9 mouse cellular contexts compared by ENCODE assay signal in the genomic region with DNA sequence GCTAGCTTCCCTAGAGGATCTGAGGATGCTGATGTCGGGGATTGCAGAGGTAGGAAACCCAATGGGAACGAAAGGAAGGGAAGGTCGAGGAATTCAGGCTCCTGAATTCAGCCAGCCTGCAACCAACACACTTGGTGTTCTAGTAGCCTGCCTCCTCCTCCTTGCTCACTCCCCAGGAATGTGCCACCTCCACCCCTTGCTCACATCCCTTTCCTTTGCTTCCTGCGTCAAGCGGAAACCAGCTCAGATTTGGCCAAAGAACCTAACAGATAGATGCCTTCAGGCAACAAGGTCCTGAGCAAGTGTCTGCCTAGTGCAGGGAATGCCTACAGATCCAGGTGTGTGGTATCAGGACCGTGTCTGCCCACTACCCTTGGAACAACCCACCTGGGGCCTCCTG. TPM values are rescaled to one million over a fixed set of nuclear protein-coding genes. Genes with fewer than 3 reads are reported as not detected.
DNase-seq lines count a peak whose midpoint lies in the region; ATAC-seq and TF ChIP-seq lines count a peak whose summit lies in the region.
"Had no signal": no experiment of that assay in that cellular context is flagged by ENCODE, and none has a peak within 500 bp of the region (broad histone marks: within the 10 kb centered on the region; RNA-seq: fewer than 3 reads in every experiment).

No protein-coding gene starts in this region.

- no peaks in the 10 kb centered on the region for H3K9me3 ChIP-seq in forebrain, embryonic 14.5 days (replicated peaks; ENCODE audit: control insufficient read depth, low read length)
- no peaks in the 10 kb centered on the region for H3K9me3 ChIP-seq in midbrain, embryonic 16.5 days (replicated peaks; ENCODE audit: control insufficient read depth, low read length, poor library complexity, severe bottlenecking)

- no peak overlapping the region for H3K9ac ChIP-seq in forebrain, embryonic 14.5 days (ENCODE audit: low read length)
- no peak overlapping the region for H3K9ac ChIP-seq in midbrain, embryonic 16.5 days (ENCODE audit: low read depth, low read length)

- ATAC-seq in forebrain, embryonic 14.5 days: no peak
- no peak for ATAC-seq in midbrain, embryonic 16.5 days
- no peak for ATAC-seq in frontal cortex, adult (ENCODE audit: low TSS enrichment)

- H3K4me3 ChIP-seq in kidney, adult 2 months (ENCODE audit: insufficient read depth, low read depth, low read length): no peak overlapping the region
- no peak overlapping the region for H3K4me3 ChIP-seq in forebrain, embryonic 14.5 days (ENCODE audit: low read depth, low read length)
- H3K4me3 ChIP-seq in midbrain, embryonic 16.5 days (ENCODE audit: low read depth, low read length): no peak overlapping the region

- peak; percentile 71 for DNase-seq in kidney, adult 2 months
- no peak for DNase-seq in kidney, adult 11 months
- no peak for DNase-seq in forebrain, embryonic 14.5 days (ENCODE audit: low spot score)
- DNase-seq in kidney, postnatal 25 days: peak; percentile 50 to 71
- DNase-seq in urinary bladder, adult 2 months (ENCODE audit: low spot score): no peak
- no peak for DNase-seq in embryo, embryonic 10.5 days (ENCODE audit: low spot score)

- H3K4me1 ChIP-seq in kidney, adult 2 months (ENCODE audit: control insufficient read depth, insufficient read depth, low read length): peaks cover 32% of the 10 kb centered on the region
- peaks cover 41% of the 10 kb centered on the region for H3K4me1 ChIP-seq in forebrain, embryonic 14.5 days (ENCODE audit: control insufficient read depth, insufficient read depth, low read length)
- H3K4me1 ChIP-seq in midbrain, embryonic 16.5 days (ENCODE audit: control insufficient read depth, insufficient read depth, low read length): peaks cover 23% of the 10 kb centered on the region

- H3K36me3 ChIP-seq in kidney, adult 2 months (ENCODE audit: control insufficient read depth, insufficient read depth, low read length): no peaks in the 10 kb centered on the region
- H3K36me3 ChIP-seq in forebrain, embryonic 14.5 days (ENCODE audit: control insufficient read depth, insufficient read depth, low read length): no peaks in the 10 kb centered on the region
- no peaks in the 10 kb centered on the region for H3K36me3 ChIP-seq in midbrain, embryonic 16.5 days (ENCODE audit: control insufficient read depth, insufficient read depth, low read length)

- H3K27me3 ChIP-seq in kidney, adult 2 months (replicated peaks; ENCODE audit: control insufficient read depth, insufficient read depth, low read length): no peaks in the 10 kb centered on the region
- H3K27me3 ChIP-seq in forebrain, embryonic 14.5 days (replicated peaks; ENCODE audit: control insufficient read depth, insufficient read depth, low read length): no peaks in the 10 kb centered on the region
- no peaks in the 10 kb centered on the region; the same call in 1 of the 2 replicates for H3K27me3 ChIP-seq in midbrain, embryonic 16.5 days (ENCODE audit: control insufficient read depth, insufficient read depth, low read depth, low read length)

- TF ChIP-seq POLR2A in kidney, adult 2 months (IDR thresholded peaks at IDR 0.05; ENCODE audit: low read depth, low read length): no peak

- no peak for TF ChIP-seq CTCF in kidney, adult 2 months (conservative IDR thresholded peaks at IDR 0.05; ENCODE audit: insufficient read depth, insufficient read length, low read depth, low read length)

- H3K27ac ChIP-seq in kidney, adult 2 months (ENCODE audit: insufficient read depth, low read depth, low read length): peak overlapping the region; percentile 78; the same call in 1 of the 2 replicates
- H3K27ac ChIP-seq in forebrain, embryonic 14.5 days (ENCODE audit: low read depth, low read length): peak overlapping the region; percentile 75; the same call in 1 of the 2 replicates
- peak overlapping the region; percentile 83 for H3K27ac ChIP-seq in midbrain, embryonic 16.5 days (ENCODE audit: low read length)

- WGBS in kidney, adult 2 months: 58% methylated on average over 6 of the region's 6 CpGs
- 72% methylated on average over 6 of the region's 6 CpGs for WGBS in forebrain, embryonic 14.5 days
- 71% methylated on average over 6 of the region's 6 CpGs for WGBS in midbrain, embryonic 16.5 days

- peak overlapping the region; percentile 29 for H3K4me2 ChIP-seq in forebrain, embryonic 14.5 days (ENCODE audit: low read length)
- peak overlapping the region; percentile 10 for H3K4me2 ChIP-seq in midbrain, embryonic 16.5 days (ENCODE audit: low read length)

RNA-seq across cellular contexts. Expression of gene Nrarp, which starts 4.0 kb away (rescaled TPM):
- polyA plus RNA-seq in kidney, adult 2 months (2012; rRNA removed): 5.7 and 7.8 TPM in 2 replicates
- polyA plus RNA-seq in forebrain, embryonic 14.5 days (2014; fragmentation: Nextera tagmentation; extraction: Ambion mirVana): 18.6 and 22.1 TPM in 2 replicates
- 13.1 and 15.0 TPM in 2 replicates for polyA plus RNA-seq in midbrain, embryonic 16.5 days (2015; fragmentation: Nextera tagmentation; extraction: Ambion mirVana)
- 50.1 and 60.0 TPM in 2 replicates for polyA plus RNA-seq in urinary bladder, adult 2 months (2012; rRNA removed)

RNA-seq across cellular contexts. Expression of gene Tor4a, which starts 20.1 kb away (rescaled TPM):
- 21.8 and 26.9 TPM in 2 replicates for polyA plus RNA-seq in kidney, adult 2 months (2012; rRNA removed)
- polyA plus RNA-seq in forebrain, embryonic 14.5 days (2014; fragmentation: Nextera tagmentation; extraction: Ambion mirVana): 0.97 and 1.9 TPM in 2 replicates
- 1.2 and 1.4 TPM in 2 replicates for polyA plus RNA-seq in midbrain, embryonic 16.5 days (2015; fragmentation: Nextera tagmentation; extraction: Ambion mirVana)
- 22.6 and 25.3 TPM in 2 replicates for polyA plus RNA-seq in urinary bladder, adult 2 months (2012; rRNA removed)

RNA-seq across cellular contexts. Expression of gene Nelfb, which starts 34.7 kb away (rescaled TPM):
- polyA plus RNA-seq in kidney, adult 2 months (2012; rRNA removed): 62.6 and 70.5 TPM in 2 replicates
- 68.8 and 73.5 TPM in 2 replicates for polyA plus RNA-seq in forebrain, embryonic 14.5 days (2014; fragmentation: Nextera tagmentation; extraction: Ambion mirVana)
- polyA plus RNA-seq in midbrain, embryonic 16.5 days (2015; fragmentation: Nextera tagmentation; extraction: Ambion mirVana): 116 and 117 TPM in 2 replicates
- polyA plus RNA-seq in urinary bladder, adult 2 months (2012; rRNA removed): 55.4 and 60.6 TPM in 2 replicates

RNA-seq across cellular contexts. Expression of gene Stpg3, which starts 37.9 kb away (rescaled TPM):
- 0.42 and 0.68 TPM in 2 replicates for polyA plus RNA-seq in kidney, adult 2 months (2012; rRNA removed)
- not detected in 2 replicates for polyA plus RNA-seq in forebrain, embryonic 14.5 days (2014; fragmentation: Nextera tagmentation; extraction: Ambion mirVana)
- not detected in 2 replicates for polyA plus RNA-seq in midbrain, embryonic 16.5 days (2015; fragmentation: Nextera tagmentation; extraction: Ambion mirVana)
- polyA plus RNA-seq in urinary bladder, adult 2 months (2012; rRNA removed): not detected in 2 replicates
- polyA plus RNA-seq: embryonic facial prominence, embryonic 11.5 days had no signal

RNA-seq across cellular contexts. Expression of gene Fam166a, which starts 42.0 kb away (rescaled TPM):
- 0.55 and 0.58 TPM in 2 replicates for polyA plus RNA-seq in kidney, adult 2 months (2012; rRNA removed)
- polyA plus RNA-seq in forebrain, embryonic 14.5 days (2014; fragmentation: Nextera tagmentation; extraction: Ambion mirVana): 1.1 TPM in 1 of 2 replicates, not detected in the other
- 0.43 TPM in 1 of 2 replicates, not detected in the other for polyA plus RNA-seq in midbrain, embryonic 16.5 days (2015; fragmentation: Nextera tagmentation; extraction: Ambion mirVana)
- 0.08 and 0.10 TPM in 2 replicates for polyA plus RNA-seq in urinary bladder, adult 2 months (2012; rRNA removed)
- polyA plus RNA-seq: embryonic facial prominence, embryonic 11.5 days had no signal

Comparison
In these comparisons a context has a peak if more than half of its experiments do, and no peak if none do; other contexts are left out.
1. DNase-seq: peak in kidney, adult 2 months (single experiment) and kidney, postnatal 25 days (2 of 2); none in kidney, adult 11 months (single experiment), forebrain, embryonic 14.5 days (single experiment), urinary bladder, adult 2 months (single experiment) and embryo, embryonic 10.5 days (single experiment).
2. Peak in every context shown above with its lines, with median percentiles within 50 percentile points of each other: H3K27ac ChIP-seq.